Mouse (Mus musculus): ENCODE measurements around the gene 4930430A15Rik. TPM values are rescaled to one million over a fixed set of nuclear protein-coding genes. Genes with fewer than 3 reads are reported as not detected.

Gene 4930430A15Rik
- not detected for polyA plus RNA-seq (2021)

GRCm38 (mm10) chr2:111229502-111229901 lies at the start of gene 4930430A15Rik:
Gene 4930430A15Rik, minus strand, starts transcription at chr2:111229602.
- no peaks in the 10 kb centered on the region for H3K27me3 ChIP-seq
- DNase-seq (ENCODE audit: low read depth, low spot score) = no peak
- in situ Hi-C loops (cut with MboI; ENCODE audit: low pct_unique_long_range_greater_than_20kb) = no loop called here
- ATAC-seq = no peak
- no peak for TF ChIP-seq CTCF (IDR thresholded peaks at IDR 0.05)
- ChIA-PET POLR2A (no interaction called here), CTCF (no interaction called here)

DNA sequence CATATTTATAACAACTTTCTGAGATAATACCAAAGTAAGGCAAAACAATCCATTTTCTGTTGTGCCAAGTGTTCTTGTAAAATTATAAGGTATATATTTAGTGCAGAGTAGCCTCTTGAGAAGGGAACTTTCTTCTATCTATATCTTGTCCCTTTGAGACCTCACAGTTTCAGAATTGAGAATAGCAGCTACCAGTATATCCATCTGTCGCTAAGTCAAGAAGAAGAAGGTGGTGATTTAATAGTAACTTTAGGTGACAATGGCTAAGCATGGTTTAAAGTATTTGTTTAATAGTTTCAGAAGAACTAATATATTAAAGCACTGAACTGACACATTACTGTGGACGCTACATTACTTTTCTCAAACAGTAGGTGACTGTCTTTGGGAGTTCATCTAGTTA lies 44.6 kb upstream of the 4930430A15Rik start, which contains the start of gene Olfr1277:
Gene Olfr1277, minus strand, starts transcription at position 101 of the 400 bp plus-strand sequence.
- ChIA-PET POLR2A (no interaction called here), CTCF (no interaction called here)
- TF ChIP-seq CTCF (IDR thresholded peaks at IDR 0.05) = no peak
- ATAC-seq (no peak), DNase-seq (ENCODE audit: low read depth, low spot score) (no peak)
- in situ Hi-C loops (cut with MboI; ENCODE audit: low pct_unique_long_range_greater_than_20kb) = no loop called here
- no peaks in the 10 kb centered on the region for H3K27me3 ChIP-seq

DNA sequence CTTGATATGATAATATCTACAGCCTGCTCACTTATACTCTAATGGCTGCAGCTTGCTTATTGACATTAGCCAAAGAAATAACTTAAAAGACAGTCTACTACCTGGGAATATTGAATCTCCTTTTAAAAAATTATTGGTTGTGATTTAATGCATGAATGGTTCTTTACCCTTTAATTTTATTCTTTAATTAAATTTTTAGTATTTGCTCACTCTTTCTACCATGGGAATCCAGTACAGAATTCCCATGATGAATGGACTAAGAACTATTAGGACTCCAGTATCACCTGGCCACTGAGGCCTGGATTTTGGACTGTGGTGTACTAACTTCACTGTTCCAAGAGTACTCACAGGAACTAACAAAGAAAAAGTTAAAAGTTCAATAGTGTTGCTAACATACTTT lies 24.8 kb upstream of the 4930430A15Rik start, which contains the start of gene Olfr1276:
Gene Olfr1276, plus strand, starts transcription at position 301 of the 400 bp plus-strand sequence.
- TF ChIP-seq CTCF (IDR thresholded peaks at IDR 0.05) = no peak
- no peak for ATAC-seq
- in situ Hi-C loops (cut with MboI; ENCODE audit: low pct_unique_long_range_greater_than_20kb) = no loop called here

GRCm38 (mm10) chr2:111235186-111235585 lies 5.8 kb upstream of the 4930430A15Rik start, which contains the start of gene Olfr1275:
Gene Olfr1275, minus strand, starts transcription at chr2:111235286.
- DNase-seq (ENCODE audit: low read depth, low spot score) = no peak
- POLR2A ChIA-PET = no interaction called here
- in situ Hi-C loops (cut with MboI; ENCODE audit: low pct_unique_long_range_greater_than_20kb) = no loop called here
- ATAC-seq = no peak
- no peak for TF ChIP-seq CTCF (IDR thresholded peaks at IDR 0.05)
- H3K27me3 ChIP-seq = no peaks in the 10 kb centered on the region
- CTCF ChIA-PET = no interaction called here

More for the DNA sequence above, 24.8 kb upstream of the 4930430A15Rik start, which contains the start of gene Olfr1276:
- H3K27me3 ChIP-seq = no peaks in the 10 kb centered on the region
- ChIA-PET CTCF (no interaction called here), POLR2A (no interaction called here)
- DNase-seq (ENCODE audit: low read depth, low spot score) = no peak

DNA sequence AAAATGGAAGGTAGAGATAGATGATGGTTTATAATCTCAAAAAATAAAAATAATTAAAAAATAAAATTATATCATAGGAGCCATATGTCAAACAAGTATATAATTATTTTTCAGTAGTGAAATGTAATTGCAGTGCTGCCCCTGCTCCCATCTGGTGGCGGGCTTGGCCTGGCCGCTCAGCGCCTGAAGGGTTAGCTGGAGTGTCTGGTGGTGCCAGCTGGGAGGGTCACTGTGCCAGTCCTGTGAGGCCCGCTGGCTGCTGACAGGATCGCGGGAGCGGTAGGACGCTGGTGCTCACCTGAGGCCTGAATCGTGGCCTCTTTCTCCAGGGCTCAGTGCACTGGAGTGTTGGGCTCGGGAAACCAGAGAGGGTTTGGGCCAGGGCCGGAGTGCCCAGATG lies 47.3 kb downstream of the 4930430A15Rik start:
- ATAC-seq = no peak
- CTCF ChIA-PET = no interaction called here

GRCm38 (mm10) chr2:111152836-111153235 lies 76.6 kb downstream of the 4930430A15Rik start, which contains the start of gene Gm15130:
Gene Gm15130, minus strand, starts transcription at chr2:111152936.
- TF ChIP-seq CTCF (IDR thresholded peaks at IDR 0.05) = no peak
- DNase-seq (ENCODE audit: low read depth, low spot score) = no peak
- no peak for ATAC-seq
- in situ Hi-C loops (cut with MboI; ENCODE audit: low pct_unique_long_range_greater_than_20kb) = no loop called here
- H3K27me3 ChIP-seq = no peaks in the 10 kb centered on the region
- CTCF ChIA-PET = no interaction called here
- POLR2A ChIA-PET = no interaction called here

More for the DNA sequence above, 47.3 kb downstream of the 4930430A15Rik start:
- TF ChIP-seq CTCF (IDR thresholded peaks at IDR 0.05) = no peak
- H3K27me3 ChIP-seq = no peaks in the 10 kb centered on the region
- DNase-seq (ENCODE audit: low read depth, low spot score) = no peak
- in situ Hi-C loops (cut with MboI; ENCODE audit: low pct_unique_long_range_greater_than_20kb) = no loop called here
- POLR2A ChIA-PET = interaction anchor here (0.7 kb wide), 1 partner anchor 310 kb away, joined by 3 read pairs; no protein-coding TSS in a partner anchor

- ATAC-seq = no peak
- CTCF ChIA-PET = no interaction called here
These were observed 93.7 kb downstream of the 4930430A15Rik start for GRCm38 (mm10) chr2:111135739-111136138.

More at GRCm38 (mm10) chr2:111135739-111136138, 93.7 kb downstream of the 4930430A15Rik start:
- no peaks in the 10 kb centered on the region for H3K27me3 ChIP-seq
- in situ Hi-C loops (cut with MboI; ENCODE audit: low pct_unique_long_range_greater_than_20kb) = no loop called here
- no peak for TF ChIP-seq CTCF (IDR thresholded peaks at IDR 0.05)
- DNase-seq (ENCODE audit: low read depth, low spot score) = no peak
- POLR2A ChIA-PET = no interaction called here

Other genes starting within 250 kb of the 4930430A15Rik start
- gene Gm13941, start 123.6 kb downstream of the 4930430A15Rik start, polyA plus RNA-seq (2021) = not detected
- not detected for gene Gm15130, start 76.7 kb downstream of the 4930430A15Rik start, polyA plus RNA-seq (2021)
- not detected for gene Olfr1275, start 5.7 kb upstream of the 4930430A15Rik start, polyA plus RNA-seq (2021)
- gene Olfr1276, start 24.9 kb upstream of the 4930430A15Rik start, polyA plus RNA-seq (2021) = not detected
- not detected for gene Olfr1277, start 44.5 kb upstream of the 4930430A15Rik start, polyA plus RNA-seq (2021)
- gene Olfr1278, start 60.5 kb upstream of the 4930430A15Rik start, polyA plus RNA-seq (2021) = not detected
- gene Olfr1279, start 71.0 kb upstream of the 4930430A15Rik start, polyA plus RNA-seq (2021) = 1.9 TPM
- gene Olfr1280, start 84.4 kb upstream of the 4930430A15Rik start, polyA plus RNA-seq (2021) = not detected
- not detected for gene Olfr1281, start 96.9 kb upstream of the 4930430A15Rik start, polyA plus RNA-seq (2021)
- not detected for gene Olfr1282, start 106.5 kb upstream of the 4930430A15Rik start, polyA plus RNA-seq (2021)
- gene Olfr1283, start 137.2 kb upstream of the 4930430A15Rik start, polyA plus RNA-seq (2021) = not detected
- not detected for gene Olfr1284, start 145.9 kb upstream of the 4930430A15Rik start, polyA plus RNA-seq (2021)
- gene Olfr1286, start 193.5 kb upstream of the 4930430A15Rik start, polyA plus RNA-seq (2021) = not detected
- gene Olfr1287, start 219.5 kb upstream of the 4930430A15Rik start, polyA plus RNA-seq (2021) = not detected
- gene Olfr1288, start 244.5 kb upstream of the 4930430A15Rik start, polyA plus RNA-seq (2021) = not detected

All from Patski (cell line).